Mouse (Mus musculus) spleen, postnatal 4 days (tissue): ENCODE data around the gene Phkg1.
"Not testable (repeated sequence)": the region's sequence is repeated elsewhere in the genome, so short reads cannot be mapped to it uniquely, and the experiment has no call there.

Experiments
- DNase-seq, 2 experiments: peaks; one replicate each; pipeline ENCODE4 v3.0.0; 2022; ENCODE audit warnings: low spot score in 2 of 2

Phkg1 gene

DNA sequence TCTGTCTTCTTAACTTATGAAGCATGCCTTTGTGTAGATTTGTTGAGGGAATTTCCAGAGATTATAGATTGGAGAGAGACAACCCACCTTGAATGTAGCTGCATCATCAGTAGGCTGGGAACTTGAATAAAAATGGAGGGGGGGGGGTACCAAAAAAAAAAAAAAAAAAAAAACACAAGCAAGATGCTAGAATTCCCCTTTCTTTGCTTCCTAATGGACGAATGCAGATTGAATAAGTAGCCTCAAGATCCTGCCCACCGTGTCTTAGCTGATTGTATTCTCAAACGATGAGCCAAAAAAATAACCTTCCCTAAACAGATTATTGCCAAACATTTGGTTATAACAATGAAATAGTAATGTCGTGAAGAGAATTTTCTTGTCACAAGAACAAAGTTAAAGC lies 9.4 kb upstream of the Phkg1 start:
- no peak for DNase-seq

DNA sequence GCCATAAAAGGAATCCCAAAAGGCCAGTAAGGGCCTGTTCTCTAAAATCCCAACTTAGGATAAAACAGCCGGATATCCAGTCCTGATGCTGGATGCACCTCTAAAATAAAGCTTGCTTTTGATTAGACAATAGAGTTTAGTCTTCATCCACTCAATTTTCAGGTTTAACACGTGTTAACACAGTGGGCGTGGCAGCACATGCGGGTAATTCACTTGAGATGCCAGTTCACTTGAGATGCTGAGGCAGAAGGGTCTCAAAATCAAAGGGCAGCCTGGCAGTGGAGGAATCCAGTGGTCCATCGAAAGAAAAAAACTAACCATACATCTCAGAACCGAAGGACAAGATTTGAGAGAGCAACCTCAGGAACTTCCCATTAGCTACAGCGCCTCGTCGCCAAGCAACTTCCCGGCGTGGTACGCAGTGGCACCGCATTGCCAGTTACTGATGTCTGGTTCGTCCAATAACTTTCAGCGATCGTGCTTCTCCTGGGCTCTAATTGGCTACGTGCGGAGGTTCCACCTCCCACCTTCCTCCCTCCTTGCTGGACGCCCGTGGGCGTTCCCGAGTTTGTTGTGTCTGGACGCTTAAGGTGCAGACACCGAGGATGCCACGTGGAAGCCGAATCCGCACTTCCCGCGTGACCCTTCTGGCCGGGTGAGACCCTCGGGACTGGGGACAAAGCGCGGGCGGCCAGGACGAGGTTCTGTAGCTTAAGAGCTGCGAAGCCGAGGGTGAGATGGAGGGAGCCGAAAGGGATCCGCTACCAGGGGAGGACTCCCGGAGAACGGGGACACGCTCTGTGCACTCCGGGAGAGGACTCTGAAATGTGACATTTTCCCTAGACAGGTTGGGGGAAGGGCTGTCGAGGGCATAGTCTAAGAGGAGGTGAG lies 2.9 kb downstream of the Phkg1 start, which contains the start of gene Zbed5:
Gene Zbed5, plus strand, starts transcription at position 526 of the 891 bp plus-strand sequence.
- DNase-seq: peak; percentile 78 to 86

DNA sequence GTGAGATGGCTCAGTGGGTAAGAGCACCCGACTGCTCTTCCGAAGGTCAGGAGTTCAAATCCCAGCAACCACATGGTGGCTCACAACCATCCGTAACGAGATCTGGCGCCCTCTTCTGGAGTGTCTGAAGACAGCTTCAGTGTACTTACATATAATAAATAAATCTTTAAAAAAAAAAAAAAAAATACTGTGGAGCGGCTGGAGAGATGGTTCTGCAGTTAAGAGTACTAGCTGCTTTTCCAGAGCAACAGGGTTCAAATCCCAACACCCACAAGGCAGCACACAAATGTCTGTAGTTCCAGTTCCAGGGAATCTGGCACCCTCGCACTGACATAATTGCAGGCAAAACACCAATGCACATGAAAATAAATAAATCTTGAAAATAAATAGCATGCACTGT lies 8.0 kb downstream of the Phkg1 start:
- not testable (repeated sequence) for DNase-seq

DNA sequence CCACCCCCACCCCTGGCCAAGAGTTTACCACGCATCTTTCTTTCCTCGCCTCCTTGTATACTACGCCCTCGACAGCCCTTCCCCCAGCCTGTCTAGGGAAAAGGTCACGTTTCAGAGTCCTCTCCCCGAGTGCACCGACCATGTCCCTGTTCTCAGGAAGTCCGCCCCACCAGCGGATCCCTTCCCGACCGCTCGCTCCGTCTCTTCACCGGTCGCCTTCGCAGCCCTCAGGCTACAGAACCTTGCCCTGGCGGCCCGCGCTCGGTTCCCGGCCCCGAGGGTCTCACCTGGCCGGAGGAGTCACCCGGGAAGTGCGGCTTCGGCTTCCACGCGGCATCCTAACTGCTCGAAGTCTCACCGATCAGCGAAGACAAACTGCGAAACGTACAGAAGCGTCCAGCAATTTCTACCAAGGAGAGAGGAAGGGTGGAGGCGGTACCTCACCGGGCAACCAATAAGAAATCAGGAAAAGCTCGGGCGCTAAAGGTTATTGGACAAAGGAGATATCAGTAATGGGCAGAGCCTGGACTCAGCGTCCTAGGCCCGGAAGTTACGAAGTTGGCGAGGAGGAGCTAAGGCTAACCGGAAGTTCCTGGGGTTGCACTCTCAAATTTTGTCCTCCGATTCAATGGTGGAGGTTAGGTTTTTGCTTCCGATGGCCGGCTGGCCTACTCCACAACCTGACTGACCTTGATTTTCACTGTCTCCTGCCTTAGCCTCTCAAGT lies 11.3 kb downstream of the Phkg1 start, which contains the start of gene Chchd2:
Gene Chchd2, minus strand, starts transcription at position 560 of the 726 bp plus-strand sequence.
- peak; percentile 89 to 91 for DNase-seq

DNA sequence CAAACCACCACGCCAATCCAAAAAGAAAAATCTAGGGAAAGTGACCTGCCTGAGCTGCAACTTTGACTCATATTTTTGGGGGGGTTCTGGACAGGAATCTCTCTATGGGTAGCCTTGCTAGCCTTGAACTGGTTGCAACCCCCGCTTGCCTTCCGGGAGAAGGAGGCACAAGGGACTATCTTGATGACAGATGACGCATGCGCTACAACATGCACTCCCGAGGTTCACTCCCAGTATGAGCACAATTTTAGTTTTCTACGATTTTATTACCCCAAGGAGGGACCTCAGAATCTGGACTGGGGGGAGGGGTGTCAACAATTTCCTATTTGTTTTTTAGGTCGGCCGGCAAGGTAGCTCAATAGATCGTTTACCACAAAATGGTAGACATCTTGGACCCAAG lies 12.1 kb downstream of the Phkg1 start:
- DNase-seq: no peak

DNA sequence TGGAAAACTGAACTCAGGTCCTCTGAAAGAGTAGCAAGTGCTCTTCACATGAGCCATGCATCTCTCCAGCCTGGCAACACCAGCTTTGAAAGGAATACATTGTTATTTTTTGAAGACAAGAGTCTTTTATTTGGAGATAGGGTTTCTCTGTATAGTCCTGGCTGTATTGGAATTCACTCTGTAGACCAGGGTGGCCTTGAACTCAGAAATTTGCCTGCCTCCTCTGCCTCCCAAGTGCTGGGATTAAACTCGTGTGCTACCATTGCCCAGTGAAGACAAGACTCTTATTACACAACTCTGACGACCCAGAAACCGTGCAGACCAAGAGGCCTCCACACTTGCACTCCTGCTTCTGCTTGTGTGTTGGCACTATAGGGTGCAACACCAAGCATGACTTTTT lies 18.5 kb downstream of the Phkg1 start:
- no peak for DNase-seq

DNA sequence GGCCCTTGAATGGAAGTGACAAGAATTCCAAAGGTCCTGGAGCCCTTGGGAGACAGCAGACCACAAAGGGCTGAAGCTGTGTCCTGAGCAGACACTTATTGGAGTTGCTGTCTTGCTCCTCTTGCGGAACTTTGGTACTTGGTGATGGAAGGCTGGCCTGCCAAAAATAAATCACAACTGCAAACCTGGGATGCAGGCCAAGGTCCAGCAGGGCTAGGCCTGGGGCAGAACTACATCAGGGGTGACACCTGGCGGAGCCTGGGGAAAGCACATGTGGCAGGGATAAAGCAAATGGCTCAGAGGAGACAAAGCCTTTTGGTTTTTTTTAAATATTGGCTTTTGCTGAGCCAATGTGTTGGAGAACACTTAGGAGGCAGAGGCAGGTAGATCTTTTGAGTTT lies 19.4 kb downstream of the Phkg1 start:
- no peak for DNase-seq

DNA sequence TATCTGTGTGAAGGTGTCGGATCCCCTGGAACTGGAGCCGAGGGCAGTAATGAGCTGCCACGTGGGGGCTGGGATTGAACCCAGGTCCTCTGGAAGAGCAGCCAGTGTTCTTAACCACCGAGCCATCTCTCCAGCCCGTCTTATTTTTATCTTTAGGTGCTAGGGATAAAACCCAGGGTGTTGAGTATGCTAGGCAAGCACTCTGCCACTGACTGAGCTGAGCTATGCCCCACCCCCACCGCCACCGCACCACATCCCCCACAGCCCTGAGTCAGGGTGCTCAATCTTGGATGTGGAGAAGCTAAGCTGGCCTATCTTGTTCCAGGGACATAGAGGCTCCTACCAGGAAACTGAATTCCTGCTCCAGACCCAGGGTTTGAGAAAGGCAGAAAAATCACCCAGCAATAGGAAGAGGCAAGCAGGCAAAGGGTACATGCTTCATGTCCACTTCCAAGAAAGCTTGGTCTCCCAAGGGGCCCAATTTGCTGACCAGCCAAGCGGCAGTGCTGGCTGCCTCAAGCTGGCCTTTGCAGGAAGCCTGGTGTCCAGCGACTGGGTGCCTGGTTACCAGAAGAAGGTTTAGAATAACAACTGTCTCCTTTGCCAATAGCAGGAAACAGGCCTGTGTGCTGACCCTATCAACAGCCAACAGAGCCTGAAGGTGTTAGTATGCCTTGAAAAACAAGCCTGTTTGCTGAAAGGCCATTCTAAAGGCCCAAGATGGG lies 20.5 kb downstream of the Phkg1 start:
- DNase-seq: no peak

DNA sequence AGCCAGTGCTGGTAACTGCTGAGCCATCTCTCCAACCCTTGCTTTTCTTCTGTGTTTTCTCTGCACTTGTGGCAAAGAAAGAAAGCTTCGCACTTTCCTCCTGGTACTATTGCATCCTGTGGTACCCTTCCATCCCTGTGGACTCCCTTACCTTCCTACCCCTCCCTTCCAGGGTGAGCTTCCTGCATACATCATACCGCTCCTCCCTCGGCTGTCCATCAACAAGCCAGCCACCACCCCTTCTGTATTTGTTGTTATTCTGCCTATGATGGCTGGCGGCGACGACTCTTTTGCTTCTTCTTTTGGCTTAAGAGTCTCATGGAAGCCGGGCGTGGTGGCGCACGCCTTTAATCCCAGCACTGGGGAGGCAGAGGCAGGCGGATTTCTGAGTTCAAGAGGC lies 23.3 kb downstream of the Phkg1 start:
- DNase-seq: no peak

DNA sequence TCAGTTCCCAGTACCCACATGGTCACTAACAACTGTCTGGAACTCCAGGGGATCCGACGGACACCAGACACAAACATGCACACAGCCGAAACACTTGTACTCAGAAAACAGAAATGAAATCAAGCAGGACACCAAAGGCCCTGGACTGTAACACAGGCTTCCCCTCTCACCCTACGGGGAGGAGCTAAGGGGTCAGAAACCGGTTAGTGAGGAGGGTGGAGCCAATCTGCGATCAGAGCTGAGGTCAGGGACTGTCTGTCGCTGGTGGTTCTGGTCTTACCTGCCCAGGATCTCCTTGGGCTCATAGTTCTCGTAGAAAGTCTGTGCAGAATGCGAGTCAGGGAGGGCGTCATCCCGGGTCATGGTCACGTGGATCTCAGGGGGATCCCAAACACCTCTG lies 24.4 kb downstream of the Phkg1 start:
- DNase-seq: no peak

DNA sequence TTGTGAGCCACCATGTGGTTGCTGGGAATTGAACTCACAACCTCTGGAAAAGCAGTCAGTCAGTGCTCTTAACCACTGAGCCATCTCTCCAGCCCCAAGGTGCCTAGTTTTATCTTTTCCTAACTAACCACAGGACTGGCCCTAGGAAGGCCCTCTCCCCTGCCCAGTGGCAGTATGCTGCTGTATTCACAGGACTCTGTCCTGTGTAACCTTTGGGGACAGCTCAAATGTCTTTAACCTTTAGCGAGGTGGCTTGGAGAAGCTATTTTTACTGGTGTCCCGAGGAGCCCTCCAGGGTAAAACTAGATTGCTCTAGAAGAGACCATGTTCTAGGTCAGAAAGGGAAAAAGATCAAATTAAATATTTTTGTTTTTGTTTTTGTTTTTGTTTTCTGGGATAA lies 27.1 kb downstream of the Phkg1 start:
- DNase-seq: no peak

DNA sequence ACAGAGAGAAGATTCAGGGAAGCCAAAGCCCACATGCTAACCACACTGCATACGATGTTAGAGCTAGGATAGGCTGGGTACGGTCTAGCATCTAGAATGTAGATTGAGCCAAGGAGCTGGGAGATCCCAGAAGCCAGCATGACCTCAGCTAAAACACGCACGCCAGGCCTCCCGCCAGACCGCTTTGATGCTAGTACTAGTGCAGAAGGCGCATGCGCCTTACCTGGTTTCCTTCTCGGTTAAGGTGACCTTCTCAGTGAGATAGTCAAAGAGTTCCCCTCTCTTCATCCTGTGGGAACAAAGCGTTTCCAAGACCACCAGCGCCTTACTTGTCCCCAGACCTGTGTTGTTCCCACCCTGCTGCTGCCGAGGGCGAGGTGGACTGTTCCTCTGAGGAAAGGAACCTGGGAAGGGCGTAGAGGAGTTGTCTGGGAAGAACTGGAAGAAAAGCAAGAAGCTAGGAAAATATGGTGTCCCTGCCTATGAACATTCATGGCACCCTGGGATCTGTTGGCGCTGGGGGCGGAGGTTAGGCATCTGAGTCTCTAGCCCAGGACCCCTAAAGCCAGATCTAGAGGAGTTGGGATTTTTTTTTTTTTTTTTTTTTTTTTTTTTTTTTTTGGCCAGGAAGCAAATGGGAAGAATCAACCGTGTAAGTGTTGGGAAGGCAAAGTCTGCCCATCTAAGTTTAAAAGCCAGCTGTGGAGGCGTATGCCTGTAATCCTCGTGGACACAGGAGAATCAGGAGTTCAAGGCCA lies 28.9 kb downstream of the Phkg1 start:
- no peak for DNase-seq

DNA sequence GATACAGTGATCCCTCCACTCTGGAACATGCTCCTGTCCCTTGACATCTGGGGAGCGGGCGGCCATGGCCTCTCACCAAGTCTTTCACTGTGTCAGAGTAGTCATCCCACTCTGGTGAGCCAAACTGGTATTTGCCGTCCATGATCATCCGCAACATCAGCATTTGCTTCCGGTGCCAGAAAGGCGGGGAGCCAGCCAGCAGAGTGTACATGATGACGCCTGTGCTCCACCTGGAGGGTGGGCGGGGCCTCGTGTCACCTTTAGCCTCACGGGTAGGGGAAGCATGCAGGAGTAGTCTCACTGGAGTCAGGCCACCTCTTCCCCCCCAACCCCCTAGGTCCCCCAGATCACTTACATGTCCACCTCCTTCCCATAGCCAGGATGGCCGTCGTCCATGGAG lies 32.5 kb downstream of the Phkg1 start:
- no peak for DNase-seq

DNA sequence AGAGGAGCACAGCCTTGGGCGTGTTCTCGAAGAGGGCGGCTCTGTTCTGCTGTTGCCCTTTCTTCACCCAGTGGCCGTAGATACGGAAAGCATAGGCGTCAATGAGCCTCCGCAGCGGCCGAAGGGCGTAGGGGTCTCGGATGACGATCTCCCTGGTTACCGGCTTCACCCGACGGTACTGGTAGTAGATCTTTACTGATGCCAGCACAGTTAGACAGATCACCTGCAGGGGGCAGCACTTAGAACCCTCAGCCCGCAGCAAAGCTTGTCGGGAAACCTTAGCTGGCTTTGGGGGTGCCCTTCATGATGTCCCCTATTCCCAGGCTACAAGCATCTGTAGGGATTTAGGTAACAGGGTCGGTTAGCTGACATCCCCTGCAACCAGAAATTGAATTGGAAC lies 33.9 kb downstream of the Phkg1 start:
- DNase-seq: peak; percentile 43 to 79

DNA sequence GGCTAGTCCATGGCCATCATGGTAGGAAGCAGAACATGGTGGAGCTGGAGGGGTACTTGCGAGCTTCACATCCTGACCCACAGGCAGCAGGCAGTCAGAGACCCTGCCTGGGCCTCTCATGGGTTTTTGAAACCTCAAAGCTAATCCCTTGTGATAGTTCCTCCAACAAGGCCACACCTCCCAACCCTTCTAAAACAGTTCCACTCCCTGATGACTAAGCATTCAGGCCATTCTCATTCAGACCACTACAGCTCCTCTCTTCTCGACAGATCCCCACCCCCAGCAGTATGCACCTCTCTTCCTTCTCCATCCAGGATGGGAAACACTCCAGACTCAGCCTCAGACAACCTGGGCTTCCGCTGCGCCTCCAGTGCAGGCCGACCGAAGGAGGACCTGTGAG lies 36.0 kb downstream of the Phkg1 start:
- no peak for DNase-seq

DNA sequence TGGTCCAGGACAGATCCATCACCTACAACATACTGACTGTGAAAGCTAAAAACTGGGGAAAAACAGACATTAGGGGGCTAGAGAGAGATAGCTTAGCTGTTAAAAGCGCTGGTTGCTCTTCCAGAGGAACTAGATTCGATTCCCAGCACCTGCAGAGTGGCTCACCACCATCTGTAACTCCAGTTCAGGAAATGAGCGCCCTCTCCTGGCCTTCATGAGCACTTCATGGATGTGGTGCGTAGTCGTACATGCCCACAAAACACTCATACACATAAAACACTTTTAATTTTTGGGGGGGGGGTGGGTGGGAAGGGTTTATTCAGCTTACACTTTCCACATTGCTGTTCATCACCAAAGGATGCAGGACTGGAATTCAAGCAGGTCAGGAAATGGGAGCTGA lies 41.9 kb downstream of the Phkg1 start:
- DNase-seq: no peak

DNA sequence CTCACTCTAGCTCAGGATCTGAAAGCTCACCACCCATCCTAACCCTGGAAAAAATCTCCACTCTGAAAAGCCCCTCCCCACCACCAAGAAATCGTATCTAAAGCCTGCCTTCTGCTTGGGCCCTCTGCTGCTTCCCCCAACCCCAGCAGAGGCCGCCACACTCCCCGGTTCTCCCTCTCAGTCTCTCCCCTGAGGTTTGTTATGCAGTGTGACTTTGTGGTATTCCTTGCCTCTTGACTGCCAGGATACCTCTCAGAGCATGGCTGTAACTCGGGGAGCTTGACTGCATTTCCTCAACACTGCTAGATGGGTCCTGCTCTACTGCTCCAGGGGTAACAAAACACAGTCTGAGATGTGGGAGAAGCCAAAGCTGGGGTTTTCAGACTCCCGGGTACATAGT lies 43.2 kb downstream of the Phkg1 start:
- DNase-seq: no peak

DNA sequence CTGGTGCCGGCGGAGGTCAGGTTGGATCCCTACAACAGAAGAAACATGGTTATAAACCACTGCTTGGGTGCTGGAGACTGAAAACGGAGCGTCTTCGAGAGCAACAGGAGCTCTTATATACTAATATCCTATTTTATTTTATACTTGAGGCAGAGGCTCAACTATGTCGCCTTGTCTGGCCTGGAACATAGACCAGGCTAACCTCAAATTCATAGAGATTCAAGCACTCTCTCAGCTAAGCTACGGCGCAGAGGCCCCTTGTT lies 50.9 kb downstream of the Phkg1 start:
- DNase-seq: no peak

DNA sequence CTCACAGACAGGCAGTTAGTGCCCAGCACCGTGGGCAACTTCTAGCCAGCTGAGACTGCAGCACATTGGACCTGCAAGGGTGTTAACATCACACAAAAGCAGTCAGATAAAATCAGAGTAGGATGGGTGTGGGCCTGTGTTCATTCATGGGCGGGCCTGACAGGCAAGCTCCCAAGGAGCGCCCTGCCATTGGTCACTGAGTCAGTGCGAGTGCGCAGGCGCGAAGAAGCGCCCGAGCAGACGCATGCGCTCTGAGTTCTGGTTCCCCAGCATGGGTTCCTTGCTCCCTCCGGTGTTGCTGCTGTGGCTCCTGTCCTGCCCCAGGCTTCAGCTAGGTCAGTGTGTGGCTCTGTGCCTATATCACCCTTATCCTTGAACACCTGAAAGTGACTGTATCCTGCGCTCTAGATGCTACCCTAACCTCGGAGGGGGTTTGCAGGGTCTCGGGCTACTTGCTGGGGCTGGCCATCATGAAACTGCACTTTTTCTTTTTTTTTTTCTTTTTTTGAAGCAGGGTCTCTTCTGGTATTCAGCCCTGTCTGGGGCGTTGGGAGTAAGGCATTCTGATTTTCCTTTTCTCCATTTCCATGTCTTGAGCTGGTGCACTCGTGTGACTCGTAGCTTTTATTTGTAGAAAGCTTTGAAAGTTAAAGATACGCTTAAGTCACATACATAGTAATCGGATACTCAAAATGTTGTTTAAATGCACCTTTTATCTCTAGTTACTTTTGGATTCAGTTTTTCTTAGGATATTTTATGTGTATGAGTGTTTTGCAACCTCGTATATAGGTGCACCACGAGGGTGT lies 51.4 kb downstream of the Phkg1 start, which contains the start of gene Sumf2:
Gene Sumf2, plus strand, starts transcription at position 235 of the 806 bp plus-strand sequence.
- peak; percentile 94 to 98 for DNase-seq

DNA sequence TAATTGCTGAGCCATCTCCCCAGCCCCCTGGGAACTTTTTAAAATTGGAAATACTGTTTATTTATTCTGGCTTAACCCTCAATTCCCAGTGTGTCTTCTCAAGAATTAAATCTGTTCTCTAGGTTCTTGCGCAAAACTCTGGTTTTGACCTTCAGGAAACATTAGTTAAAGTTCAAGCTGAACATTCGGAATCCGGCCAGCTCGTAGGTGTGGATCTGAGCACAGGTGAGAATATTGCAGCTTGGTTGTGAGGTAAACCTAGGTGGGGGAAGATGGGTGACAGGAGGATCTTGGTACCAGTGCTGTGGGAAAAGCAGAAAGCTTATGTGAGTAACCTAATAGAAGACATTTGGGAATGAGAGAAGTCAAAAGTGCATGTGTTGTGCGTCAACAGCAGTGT lies 53.5 kb downstream of the Phkg1 start:
- DNase-seq: no peak
